Mouse (Mus musculus): ENCODE results near the gene Creb5.

Gene Creb5

DNA sequence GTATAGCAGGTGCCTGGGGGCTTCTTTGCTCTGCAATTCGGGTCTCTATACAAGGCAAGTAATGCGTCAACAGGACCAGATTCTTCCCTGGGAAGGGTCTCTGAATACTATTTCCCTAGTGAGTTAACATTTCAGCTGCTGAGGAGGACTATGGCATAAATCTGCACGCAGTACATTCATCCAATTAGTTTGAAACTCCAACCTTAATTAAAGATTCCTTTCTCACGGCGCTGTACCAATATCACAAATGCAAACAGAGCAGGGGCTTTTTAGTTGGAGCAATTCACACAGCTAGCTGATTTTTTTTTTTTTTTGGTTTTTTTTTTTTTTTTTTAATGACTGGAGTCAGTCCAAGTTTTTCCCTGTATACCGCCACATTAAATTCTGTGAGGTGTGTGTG lies 357.0 kb downstream of the Creb5 start:
- DNase-seq (ENCODE audit: low spot score), result no peak

DNA sequence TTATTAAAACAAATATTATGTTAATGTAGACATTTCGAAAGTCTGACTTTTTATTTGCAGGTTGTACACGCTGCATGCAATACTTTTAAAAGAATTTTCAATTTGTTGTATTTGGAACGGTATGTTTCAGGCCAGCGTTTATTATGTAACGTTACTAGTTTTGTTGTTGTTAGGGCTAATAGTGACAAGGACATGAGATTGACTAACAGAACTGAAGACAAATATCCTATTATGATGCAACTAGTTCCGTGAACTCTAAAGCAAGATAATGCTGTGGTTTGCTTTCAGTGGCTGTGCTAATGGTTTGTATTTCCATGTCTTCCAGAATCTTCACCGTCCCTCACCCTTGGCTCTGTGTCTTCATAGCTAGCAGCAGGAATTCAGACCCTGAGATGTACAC lies 357.9 kb downstream of the Creb5 start:
- peak; percentile 47 for DNase-seq (ENCODE audit: low spot score)

DNA sequence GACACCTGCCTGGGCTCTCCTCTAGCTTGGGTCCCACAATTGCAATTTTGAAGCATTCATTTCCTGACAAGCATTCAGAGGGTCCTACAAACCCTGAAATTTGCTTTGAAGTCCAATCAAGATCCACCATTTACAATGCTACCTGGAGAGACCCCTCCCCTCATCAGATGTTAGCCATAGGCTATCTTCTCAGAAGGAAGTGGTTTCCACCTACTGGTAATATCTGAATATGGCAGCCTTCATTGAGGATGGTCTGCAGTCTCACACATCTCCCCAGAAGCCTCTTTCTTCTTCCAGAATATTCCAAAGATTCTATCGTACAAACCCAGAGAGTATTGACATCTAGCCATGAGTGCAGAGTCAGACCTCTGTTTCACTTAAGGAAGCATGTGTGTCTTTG lies 362.7 kb downstream of the Creb5 start:
- no peak for DNase-seq (ENCODE audit: low spot score)

DNA sequence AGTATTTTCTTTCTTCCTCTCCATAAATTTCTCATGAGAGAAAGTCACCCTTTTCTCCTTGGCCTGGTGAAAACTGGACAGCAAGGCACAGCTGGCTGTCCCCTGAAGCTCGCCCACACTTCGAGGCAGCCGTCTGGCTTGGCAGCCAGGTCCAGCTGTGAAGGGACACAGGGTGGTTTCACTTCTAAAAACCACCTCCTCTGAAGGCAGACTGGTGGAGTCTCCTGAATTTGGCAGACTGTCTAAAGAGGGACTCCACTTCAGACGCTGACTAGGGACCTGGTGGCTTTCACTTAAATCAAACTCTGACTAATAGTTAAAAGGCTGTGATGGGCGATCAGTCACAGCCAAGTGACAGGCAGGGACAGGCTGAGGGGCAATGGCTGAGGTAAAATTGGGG lies 365.6 kb downstream of the Creb5 start:
- DNase-seq (ENCODE audit: low spot score), result peak; percentile 26

DNA sequence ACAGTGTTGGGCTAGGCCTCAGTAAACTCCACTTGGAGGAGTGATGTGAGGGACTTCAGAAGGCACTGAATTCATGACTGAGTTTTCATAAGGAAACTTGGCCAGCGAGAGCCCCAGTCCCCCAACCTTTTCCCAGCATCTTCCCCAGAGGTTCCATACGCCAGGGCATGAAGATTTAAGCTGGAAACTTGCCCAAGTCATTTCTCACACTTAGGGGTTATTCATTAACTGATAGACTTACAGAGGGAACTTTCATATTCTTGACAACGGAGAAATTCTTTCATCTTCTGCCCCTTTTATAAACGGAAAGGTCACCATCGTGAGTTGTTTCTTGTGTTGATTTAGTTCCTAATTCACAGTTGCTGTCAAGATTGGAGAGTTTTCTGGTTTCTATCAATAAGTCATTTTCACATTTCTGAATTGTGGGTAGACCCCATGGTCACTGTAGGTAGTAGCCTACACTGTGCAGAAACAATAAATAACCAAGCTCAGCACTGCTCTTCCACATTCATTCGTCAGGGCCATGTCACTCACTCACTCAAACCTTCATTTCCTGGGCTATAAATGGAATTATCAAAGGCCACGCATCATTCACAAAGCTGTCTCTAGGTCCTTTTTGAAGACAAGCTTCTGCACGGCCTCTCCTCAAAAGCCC lies 366.8 kb downstream of the Creb5 start:
- DNase-seq (ENCODE audit: low spot score), result no peak

DNA sequence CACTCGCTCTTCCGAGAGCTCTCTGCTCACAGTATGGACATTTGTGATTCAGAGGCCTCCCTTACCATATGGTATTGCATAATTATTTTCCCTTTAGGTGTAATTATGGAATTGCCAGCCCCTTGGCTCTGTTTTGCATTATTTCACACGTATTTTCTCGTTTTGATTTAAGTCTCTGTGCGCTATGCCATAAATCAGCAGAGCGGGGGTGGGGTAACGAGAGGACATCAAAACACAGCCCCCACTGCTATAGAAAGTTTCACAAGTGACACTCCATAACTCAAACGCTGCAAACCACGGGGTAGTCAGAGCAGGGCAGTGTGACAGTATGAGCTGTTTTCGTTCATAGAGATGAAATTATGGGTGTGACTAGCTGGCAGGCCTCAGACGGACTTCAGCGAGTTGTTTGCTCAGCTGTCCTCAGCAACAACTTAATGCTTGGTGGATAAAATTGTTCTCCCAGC lies 367.3 kb downstream of the Creb5 start:
- peak; percentile 52 for DNase-seq (ENCODE audit: low spot score)

DNA sequence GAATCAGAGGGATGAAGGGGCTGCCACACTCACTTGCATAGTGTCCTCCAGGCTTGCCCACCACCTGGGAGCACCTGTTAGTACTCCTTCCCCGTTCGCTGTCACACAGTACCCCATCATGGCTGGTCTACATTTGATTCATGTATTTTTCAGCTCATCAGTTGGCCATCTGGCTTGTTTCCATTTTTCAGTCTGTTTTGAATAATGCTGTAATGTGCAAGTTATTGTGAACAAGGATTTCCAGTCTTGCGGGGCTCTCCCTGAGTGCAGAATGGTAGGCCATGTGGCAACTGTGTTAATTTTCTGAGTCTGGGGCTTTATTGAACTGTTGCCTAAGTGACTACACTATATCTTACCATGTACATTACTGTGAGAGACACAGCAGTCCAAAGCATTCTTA lies 369.4 kb downstream of the Creb5 start:
- no peak for DNase-seq (ENCODE audit: low spot score)

DNA sequence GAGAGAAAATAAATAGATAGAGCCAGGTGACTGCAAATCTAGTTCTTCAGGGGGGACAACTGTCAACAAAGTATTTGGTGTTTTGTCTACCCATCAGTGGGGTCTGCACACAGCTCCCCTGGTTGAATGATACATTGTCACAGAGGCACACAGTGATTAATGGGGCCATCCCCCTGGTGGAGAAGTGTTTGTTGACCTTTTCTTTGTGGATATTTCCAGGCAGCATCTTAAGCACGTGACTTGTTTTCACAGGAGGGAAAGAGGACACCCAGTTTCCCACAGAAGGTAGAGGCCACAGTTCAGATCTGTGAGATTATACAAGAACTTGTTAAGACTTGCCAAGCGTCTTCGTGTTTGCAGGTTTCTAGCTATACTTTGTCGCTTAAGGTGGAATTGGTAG lies 370.4 kb downstream of the Creb5 start:
- DNase-seq (ENCODE audit: low spot score), result no peak

DNA sequence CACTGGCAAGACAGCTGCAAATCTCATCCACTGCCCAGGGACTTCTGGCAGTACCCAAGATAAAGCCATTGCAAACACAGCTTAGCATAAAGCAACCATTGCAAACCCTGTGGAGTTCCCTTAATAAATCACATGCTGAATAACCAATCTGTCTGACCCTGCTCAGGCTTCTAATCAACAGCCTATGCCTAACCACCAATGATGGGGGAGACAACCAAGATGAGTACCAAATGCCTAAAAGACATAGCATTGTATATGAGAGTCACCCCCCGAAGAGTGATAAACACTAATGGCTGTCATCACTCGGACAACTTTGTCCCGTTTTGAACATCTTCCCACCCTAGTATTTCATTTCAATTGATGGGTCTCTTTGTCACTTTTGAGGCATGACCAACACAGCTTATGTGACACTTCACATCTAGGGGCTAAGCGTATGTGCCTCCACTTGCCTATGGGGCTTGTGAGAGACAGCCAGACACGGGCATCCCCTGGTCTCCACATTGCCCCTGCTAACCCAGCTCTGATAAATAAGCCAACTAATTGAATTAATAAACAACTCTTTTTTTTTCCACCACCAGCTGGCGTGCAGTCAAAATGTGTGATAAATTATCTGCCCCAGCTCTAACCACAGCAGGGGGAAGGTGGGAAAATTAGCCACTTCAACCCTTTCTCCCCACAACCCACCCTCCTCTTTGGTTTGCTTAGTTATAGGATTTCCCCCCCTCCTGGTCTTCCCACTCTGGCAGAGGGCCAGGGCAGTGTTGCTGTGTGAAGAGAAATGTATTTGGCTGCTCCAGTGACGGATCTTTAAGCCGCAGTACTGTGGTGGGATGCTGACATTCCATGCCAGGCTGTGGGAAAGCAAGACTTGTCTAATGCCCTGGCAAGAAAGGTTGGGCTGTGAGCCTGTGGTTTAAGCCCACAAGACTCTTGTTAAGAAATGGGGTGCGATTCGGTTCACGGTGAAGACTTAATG lies 376.1 kb downstream of the Creb5 start:
- DNase-seq (ENCODE audit: low spot score), result peak; percentile 29

DNA sequence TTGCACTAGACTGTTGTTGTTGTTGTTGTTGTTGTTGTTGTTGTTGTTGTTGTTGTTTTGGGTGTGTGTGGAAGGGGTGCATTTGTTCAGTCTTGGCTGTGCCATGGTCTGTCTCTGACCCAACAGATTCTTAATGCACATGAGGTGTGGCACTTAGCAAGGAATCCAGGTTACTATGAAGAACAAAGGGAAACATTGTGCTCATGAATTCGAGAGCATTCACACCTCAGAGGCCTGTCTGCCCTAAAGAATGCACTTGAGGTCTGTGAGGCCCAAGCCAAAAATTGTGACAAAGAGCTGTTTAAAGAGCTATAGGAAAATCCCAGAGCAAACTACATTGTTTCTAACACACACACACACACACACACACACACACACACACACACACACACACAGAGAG lies 377.7 kb downstream of the Creb5 start:
- DNase-seq (ENCODE audit: low spot score), result no peak

DNA sequence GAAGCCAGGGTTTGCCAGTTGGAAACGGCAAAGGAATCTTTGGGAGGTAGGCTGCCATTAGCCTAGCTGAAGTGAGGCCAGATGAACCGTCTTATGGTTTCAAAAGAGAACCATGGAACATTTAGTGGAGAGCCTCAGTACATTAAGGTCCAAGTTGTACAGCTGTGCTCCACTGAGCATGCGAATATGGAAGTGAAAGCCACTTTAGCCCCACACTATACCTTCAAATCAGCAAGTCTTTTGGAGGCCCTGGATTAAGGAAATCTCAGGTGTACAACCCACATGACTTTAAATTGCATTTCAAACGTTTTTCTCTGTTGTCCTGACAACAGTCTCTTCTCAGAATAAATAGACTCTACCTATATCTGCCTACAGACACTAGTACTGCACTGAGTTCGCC lies 379.4 kb downstream of the Creb5 start:
- no peak for DNase-seq (ENCODE audit: low spot score)

DNA sequence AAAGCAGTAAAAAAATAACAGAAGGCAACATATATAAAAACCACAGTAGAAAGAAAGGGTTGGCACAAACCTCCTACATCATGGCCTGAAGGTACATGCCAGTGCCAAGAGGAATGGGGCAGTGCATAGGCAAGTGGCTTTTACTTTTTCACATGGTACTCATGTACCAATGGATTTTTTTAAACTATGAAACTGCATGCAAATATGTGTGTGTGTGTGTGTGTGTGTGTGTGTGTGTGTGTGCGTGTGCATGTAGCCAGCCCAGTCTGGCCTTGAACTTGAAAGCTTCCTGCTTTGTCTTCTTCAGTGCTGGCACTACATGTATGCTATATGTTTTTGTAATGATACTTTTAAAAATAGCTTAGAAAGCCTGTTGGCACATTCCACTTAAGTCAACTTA lies 391.2 kb downstream of the Creb5 start:
- no peak for DNase-seq (ENCODE audit: low spot score)

DNA sequence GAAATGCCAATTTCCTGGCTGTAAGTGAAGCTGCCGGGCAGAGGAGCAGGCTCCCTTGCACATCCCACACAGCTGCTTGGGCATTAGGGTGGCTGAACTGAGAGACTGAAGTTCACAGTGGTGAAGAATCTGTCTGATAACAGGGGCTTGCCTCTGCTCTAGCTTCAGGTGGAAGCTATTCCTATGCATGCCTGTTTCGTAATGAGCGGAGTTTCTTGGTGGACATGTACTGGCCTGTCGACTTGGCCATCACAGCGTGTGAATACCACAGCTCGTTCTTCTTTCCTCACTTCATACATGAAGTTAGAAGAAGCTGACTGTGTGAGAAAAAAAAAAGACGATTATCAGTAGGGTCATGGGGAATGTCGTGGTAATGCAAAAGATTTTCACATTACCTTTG lies 393.0 kb downstream of the Creb5 start:
- DNase-seq (ENCODE audit: low spot score), result no peak

DNA sequence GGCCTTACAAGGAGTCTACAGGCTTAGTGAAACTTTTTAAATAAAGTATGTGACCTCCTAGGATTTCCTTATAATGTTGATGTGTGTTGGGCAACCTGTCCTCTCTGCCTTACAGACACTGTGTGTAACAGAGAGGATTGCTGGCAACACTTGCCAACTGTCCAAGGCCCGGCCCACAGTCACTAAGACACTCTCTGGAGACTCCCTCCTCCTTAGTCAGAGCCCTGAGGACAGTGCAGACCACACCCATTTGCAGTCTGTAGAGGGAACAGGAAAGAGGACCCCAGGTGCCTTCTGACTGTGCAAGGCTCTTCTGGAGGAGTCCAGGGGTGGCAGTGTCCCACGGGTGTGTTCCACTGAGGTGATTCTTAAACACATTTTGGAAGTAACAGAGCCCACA lies 397.3 kb downstream of the Creb5 start:
- peak; percentile 46 for DNase-seq (ENCODE audit: low spot score)

DNA sequence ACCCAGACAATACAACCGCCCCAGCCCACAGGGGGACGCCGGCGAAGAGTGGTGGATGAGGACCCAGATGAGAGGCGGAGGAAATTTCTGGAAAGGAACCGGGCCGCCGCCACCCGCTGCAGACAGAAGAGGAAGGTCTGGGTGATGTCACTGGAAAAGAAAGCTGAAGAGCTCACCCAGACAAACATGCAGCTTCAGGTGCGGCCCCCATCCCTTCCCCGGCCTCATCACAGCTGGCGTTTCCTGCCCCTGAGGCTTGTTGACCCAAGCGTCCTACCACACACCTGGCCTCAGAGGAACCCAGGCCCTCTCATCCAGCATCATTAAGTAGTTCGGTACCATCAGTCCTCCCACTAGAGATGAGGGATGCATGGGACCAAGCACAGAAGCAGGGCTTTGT lies 398.3 kb downstream of the Creb5 start:
- no peak for DNase-seq (ENCODE audit: low spot score)

DNA sequence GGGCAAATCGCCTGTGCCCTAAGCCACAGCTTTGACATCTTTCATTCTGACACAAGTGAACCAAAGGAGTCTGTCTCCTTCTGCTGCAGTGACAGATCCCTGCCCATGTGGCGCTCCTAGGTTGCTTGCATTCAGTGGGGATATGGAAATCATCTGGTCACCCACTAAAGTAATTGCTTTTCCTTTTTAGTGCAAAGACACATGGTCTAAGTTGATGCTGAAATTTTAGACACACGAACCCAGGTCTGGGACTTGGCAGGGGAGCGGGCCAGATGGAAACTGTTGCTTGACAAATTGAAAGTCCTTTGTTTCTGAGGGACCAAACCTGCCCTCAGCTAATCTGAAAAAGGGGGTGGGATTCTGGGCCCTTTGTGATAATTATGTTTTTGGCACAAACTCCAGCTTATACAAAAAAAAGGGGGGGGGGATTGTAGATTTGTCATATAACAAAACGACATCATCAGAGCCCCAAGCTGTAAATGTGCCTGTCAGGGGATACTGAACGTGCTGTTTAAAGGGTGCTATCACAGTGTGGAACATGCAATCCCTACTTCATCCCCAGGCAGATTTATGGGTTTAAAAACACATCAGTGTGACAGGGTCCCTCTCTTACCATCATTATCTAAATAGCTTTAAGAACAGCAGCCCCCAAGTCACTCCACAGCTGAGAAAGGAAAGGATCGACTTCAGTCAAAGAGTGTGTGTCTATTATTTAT lies 401.9 kb downstream of the Creb5 start:
- DNase-seq (ENCODE audit: low spot score), result peak; percentile 34

DNA sequence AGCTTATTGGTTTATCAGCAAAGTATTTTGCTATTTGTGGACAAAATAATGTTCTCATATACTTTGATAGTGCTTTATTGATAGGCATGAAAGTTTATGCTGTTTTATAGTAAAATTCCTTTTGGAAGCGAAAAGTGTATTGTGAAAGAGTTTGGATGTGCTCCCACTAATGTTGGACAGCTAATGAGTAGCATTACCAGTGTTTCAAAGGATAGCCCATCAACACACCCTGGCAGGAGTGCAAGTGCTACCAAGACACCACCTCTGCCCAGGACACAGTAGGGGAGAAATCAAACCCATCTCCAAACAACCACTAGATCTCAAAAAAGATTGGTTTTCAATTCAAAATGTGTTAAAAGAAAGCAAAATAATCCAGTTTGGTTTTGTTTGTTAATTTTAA lies 403.9 kb downstream of the Creb5 start:
- DNase-seq (ENCODE audit: low spot score), result peak; percentile 71

DNA sequence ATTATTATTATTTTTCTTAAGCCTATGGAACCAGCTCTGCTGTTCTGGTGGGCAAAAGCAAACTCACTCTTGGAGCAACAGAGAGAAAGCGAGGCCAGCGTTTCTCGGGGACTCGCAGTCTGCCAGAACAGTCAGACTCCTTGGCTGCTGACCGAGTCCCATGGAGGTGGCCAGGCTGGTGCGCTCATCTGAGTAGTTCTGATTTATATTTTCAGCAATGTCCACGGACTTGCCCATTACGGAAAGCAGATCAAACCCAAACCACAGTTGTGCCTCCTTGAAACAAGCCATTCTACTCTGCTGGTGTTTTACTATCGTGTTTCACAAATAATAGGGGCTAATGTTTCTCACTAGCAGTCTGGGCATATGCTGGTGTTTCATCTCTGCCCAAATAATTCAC lies 408.1 kb downstream of the Creb5 start:
- no peak for DNase-seq (ENCODE audit: low spot score)

DNA sequence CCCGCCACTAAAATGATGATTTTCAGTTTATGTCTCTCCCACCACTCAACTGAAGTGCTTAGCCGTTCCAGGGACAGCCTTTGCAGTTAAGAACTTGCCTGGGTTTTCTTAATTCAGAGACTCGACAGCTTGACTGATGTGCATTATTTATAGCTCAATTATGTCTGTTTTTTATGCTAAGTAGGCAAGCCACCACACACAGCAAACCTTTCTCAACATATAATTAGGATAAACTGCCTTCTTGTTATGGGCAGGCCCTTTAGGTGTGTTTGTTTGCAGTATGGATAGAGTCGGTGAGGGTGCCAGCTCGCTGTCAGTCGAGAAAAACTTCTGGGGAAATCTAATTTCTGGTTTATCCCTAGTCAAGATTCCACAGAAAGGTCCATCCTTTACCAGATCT lies 409.4 kb downstream of the Creb5 start:
- DNase-seq (ENCODE audit: low spot score), result no peak

DNA sequence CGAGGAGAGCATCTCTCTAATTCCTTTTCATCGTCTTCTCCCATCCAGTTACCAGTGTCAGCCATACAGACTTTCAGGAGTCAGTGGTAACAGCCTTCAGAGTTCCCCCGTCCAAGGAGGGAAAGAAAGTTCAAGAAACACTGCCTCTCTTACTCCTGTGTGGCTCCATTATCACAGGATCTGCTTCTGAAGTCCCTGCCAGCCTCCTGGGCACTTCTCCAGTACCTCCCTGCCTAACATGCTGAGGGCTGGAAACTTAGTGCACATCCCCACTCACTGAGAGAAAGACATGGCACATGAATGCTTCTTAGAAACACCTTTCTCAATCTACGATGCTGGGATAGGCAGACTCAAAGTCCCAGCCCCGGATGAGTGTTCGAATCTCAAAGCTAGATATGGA lies 409.9 kb downstream of the Creb5 start:
- DNase-seq (ENCODE audit: low spot score), result peak; percentile 24

DNA sequence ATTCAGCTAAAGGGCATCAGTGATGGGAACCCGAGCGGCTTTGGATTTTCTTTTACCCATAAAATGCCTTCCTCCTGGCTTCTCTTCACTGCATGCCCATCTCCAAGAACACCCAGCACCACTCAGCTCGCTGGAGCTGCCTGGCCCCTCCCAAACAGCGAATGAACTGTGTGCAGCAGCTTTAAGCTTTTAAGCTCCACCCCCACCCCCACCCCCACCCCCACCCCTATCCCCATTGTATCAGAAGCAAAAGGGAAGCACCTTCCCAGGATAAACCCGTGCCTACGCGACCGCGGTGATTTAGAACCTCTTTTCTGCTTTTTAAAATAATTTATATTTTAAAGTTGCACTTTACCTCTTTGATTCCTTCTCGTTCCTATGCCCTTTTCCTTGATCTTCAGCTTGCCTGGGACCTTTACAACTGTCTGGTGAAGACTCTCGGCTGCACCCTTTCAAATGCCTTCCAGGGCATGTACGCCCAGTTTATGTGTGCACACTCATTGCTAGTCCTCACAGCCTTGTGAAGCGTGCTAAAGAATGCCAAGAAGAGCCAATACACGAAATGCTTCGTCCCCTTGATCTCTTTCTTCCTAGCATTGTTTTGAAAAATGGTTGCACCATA lies 411.2 kb downstream of the Creb5 start:
- no peak for DNase-seq (ENCODE audit: low spot score)

DNA sequence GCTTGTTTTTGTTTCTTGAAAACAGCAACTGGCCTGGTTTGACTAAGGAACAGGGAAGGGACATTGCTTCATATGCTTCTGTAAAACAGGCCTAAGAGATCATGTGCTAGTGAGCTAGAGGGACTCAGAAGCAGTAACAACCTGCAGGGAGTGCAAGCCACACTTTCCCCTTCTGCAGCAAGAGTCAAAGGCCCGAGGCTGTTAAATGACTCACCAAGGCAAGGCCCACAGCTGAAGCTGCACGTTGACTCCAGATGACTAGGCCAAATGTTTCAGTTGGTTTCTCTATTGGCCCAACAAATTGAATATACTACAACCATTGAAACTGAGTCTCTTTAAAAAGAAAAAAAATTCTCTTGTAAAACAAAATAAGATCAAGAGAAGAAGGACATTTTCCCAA lies 417.4 kb downstream of the Creb5 start:
- DNase-seq (ENCODE audit: low spot score), result peak; percentile 91

Data from adipocyte (in vitro differentiated cells).